Mouse (Mus musculus) neural tube, embryonic 12.5 days (tissue): ENCODE results near the gene Mef2c. TPM values are rescaled to one million over a fixed set of nuclear protein-coding genes. Genes with fewer than 3 reads are reported as not detected.

Experiments
- ATAC-seq: fragments of 200-750 bp; cut with Nextera tagmentation; 2 replicates; pipeline ENCODE4 v1.8.0; 2017; ENCODE audit warnings: low read depth, mild to moderate bottlenecking, moderate TSS enrichment, moderate library complexity; ENCODE audit not compliant: low FRiP score
- H3K27ac ChIP-seq: fragments of 300-500 bp; sonication (generic); 2 replicates; pipeline ENCODE4 v1.5.1; 2016
- H3K27me3 ChIP-seq: fragments of 300-500 bp; sonication (generic); replicated peaks from 2 replicates; pipeline ENCODE4 v1.6.1; 2016; ENCODE audit warnings: mild to moderate bottlenecking
- H3K36me3 ChIP-seq: fragments of 300-500 bp; sonication (generic); 2 replicates; pipeline ENCODE4 v1.6.1; 2016; ENCODE audit warnings: mild to moderate bottlenecking
- H3K4me1 ChIP-seq: fragments of 300-500 bp; sonication (generic); 2 replicates; pipeline ENCODE4 v1.6.1; 2016
- H3K4me2 ChIP-seq: fragments of 300-500 bp; sonication (generic); replicated peaks from 2 replicates; pipeline ENCODE4 v1.6.1; 2016; ENCODE audit warnings: mild to moderate bottlenecking
- H3K4me3 ChIP-seq: fragments of 300-500 bp; sonication (generic); 2 replicates; pipeline ENCODE4 v1.5.1; 2016
- H3K9ac ChIP-seq: fragments of 300-500 bp; sonication (generic); 2 replicates; pipeline ENCODE4 v1.6.1; 2016; ENCODE audit warnings: mild to moderate bottlenecking
- H3K9me3 ChIP-seq: fragments of 300-500 bp; sonication (generic); 2 replicates; pipeline ENCODE4 v1.6.1; 2016; ENCODE audit warnings: mild to moderate bottlenecking
- WGBS: fragments of 180-500 bp; shearing (Covaris S2); methylation state at CpG from one replicate; pipeline ENCODE4 v1.1.7; 2016; 5-methylcytosine and 5-hydroxymethylcytosine counted together
- polyA plus RNA-seq: library from polyadenylated mRNA; unstranded; fragments of >200 nt; fragmentation: Nextera tagmentation; extraction: Ambion mirVana; gene quantifications from 2 replicates; pipeline ENCODE4 v1.2.1, GENCODE M21; 2016

The Mef2c gene
- polyA plus RNA-seq = 32.8 and 36.4 TPM in 2 replicates

DNA sequence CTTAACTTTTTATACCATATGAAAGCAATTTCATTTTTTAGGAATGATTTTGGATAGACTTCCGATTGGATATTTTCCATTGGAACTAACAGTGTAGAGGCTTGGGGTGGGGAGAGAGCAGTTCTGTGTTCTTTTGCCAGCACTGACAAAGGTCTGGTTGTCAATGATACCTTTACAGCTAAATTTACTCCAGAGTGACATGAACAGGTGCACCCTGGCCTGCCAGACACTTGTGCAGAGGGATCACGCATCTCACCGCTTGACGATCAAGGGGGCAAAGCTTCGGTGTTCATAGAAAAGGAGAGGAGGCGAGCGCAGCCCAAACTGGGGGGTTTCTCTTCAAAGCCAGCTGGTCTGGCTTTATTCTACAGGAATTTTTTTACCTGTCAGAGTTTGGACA, at the start of gene Mef2c:
Gene Mef2c (plus strand): TSS at position 116 of the 400 bp plus-strand sequence.
- WGBS = 90% methylated on average over 7 of the region's 7 CpGs
- no peak within 1 kb of the TSS for H3K9ac ChIP-seq
- H3K27ac ChIP-seq = no peak within 1 kb of the TSS
- no peak within 1 kb of the TSS for H3K4me2 ChIP-seq
- H3K4me3 ChIP-seq = no peak within 1 kb of the TSS
- H3K9me3 ChIP-seq = no peaks in the 10 kb centered on the region
- no peaks in the 10 kb centered on the region for H3K27me3 ChIP-seq
- no peak for ATAC-seq
- H3K4me1 ChIP-seq = no peaks in the 10 kb centered on the region
- H3K36me3 ChIP-seq = no peaks in the 10 kb centered on the region

- peak; percentile 37; the same call in 1 of the 2 replicates for ATAC-seq
- Histone ChIP-seq H3K36me3 (no peaks in the 10 kb centered on the region), H3K9me3 (no peaks in the 10 kb centered on the region), H3K4me3 (no peak overlapping the region), H3K9ac (no peak overlapping the region), H3K27ac (no peak overlapping the region), H3K27me3 (no peaks in the 10 kb centered on the region), H3K4me2 (no peak overlapping the region), H3K4me1 (no peaks in the 10 kb centered on the region)
Observed at GRCm38 (mm10) chr13:83458729-83459128, 45.1 kb upstream of the Mef2c start.

DNA sequence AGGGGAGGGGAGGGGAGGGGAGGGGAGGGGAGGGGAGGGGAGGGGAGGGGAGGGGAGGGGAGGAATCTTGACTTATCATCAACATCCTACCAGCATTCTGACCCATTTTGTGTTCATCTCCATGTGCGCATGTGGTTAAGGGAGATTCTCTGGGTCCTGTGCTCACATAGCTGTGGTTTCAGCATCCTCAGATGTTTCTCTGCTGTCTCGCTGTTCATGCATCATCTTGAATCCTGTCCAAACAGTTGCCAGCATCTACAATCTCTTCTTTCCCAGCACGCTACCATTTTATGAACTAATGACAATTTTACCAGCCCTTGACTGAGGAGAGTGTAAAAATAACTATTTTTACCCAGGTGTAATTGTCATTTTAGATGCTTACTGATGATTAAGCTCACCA, 44.2 kb upstream of the Mef2c start:
- no peak for ATAC-seq
- Histone ChIP-seq H3K27ac (no peak overlapping the region), H3K9me3 (no peaks in the 10 kb centered on the region), H3K9ac (no peak overlapping the region), H3K4me1 (no peaks in the 10 kb centered on the region), H3K36me3 (no peaks in the 10 kb centered on the region), H3K4me2 (no peak overlapping the region), H3K4me3 (no peak overlapping the region), H3K27me3 (no peaks in the 10 kb centered on the region)
- WGBS = 96% methylated on average over 3 of the region's 3 CpGs

GRCm38 (mm10) chr13:83460620-83461019, 43.2 kb upstream of the Mef2c start:
- WGBS = 83% methylated on average over 1 of the region's 1 CpGs
- Histone ChIP-seq H3K27me3 (no peaks in the 10 kb centered on the region), H3K9ac (no peak overlapping the region), H3K4me1 (no peaks in the 10 kb centered on the region), H3K4me2 (no peak overlapping the region), H3K36me3 (no peaks in the 10 kb centered on the region), H3K27ac (no peak overlapping the region), H3K4me3 (no peak overlapping the region), H3K9me3 (no peaks in the 10 kb centered on the region)
- ATAC-seq = no peak

GRCm38 (mm10) chr13:83461556-83461955, 42.3 kb upstream of the Mef2c start:
- Histone ChIP-seq H3K27ac (no peak overlapping the region), H3K9ac (no peak overlapping the region), H3K4me3 (no peak overlapping the region), H3K27me3 (no peaks in the 10 kb centered on the region), H3K36me3 (no peaks in the 10 kb centered on the region), H3K9me3 (no peaks in the 10 kb centered on the region), H3K4me2 (no peak overlapping the region), H3K4me1 (no peaks in the 10 kb centered on the region)
- ATAC-seq = no peak
- WGBS = 90% methylated on average over 2 of the region's 2 CpGs

DNA sequence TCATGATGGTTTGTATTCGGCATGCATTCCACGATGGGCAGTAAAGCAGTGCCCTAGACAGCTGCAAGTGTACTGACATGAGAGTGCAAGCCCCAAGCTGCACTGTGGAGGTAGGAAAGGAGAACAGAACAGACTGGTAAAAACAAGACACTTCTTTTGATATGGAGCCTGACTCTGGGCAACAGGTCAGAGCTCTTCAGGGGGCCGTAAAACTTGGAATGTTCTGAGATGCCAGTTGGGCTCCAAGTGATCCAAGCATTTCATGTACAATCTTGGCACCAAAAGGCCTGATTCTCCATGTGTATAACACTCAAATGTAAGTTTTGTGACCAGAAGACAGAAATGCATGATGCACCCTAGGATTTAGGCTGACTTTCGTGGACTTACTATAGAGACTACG, 37.1 kb upstream of the Mef2c start:
- no peak overlapping the region for H3K27ac ChIP-seq

GRCm38 (mm10) chr13:83468794-83469193, 35.0 kb upstream of the Mef2c start:
- Histone ChIP-seq H3K36me3 (no peaks in the 10 kb centered on the region), H3K27me3 (no peaks in the 10 kb centered on the region), H3K4me2 (no peak overlapping the region), H3K9ac (no peak overlapping the region), H3K4me3 (no peak overlapping the region), H3K4me1 (no peaks in the 10 kb centered on the region), H3K27ac (no peak overlapping the region), H3K9me3 (no peaks in the 10 kb centered on the region)
- 93% methylated on average over 3 of the region's 3 CpGs for WGBS
- ATAC-seq = no peak

More for the DNA sequence above, 37.1 kb upstream of the Mef2c start:
- no peak overlapping the region for H3K4me2 ChIP-seq
- H3K4me1 ChIP-seq = no peaks in the 10 kb centered on the region
- no peaks in the 10 kb centered on the region for H3K36me3 ChIP-seq
- WGBS = 90% methylated on average over 5 of the region's 5 CpGs
- no peak overlapping the region for H3K4me3 ChIP-seq
- no peaks in the 10 kb centered on the region for H3K27me3 ChIP-seq
- H3K9ac ChIP-seq = no peak overlapping the region
- no peak for ATAC-seq
- H3K9me3 ChIP-seq = no peaks in the 10 kb centered on the region

GRCm38 (mm10) chr13:83473755-83474154, 30.1 kb upstream of the Mef2c start:
- Histone ChIP-seq H3K4me3 (no peak overlapping the region), H3K27me3 (no peaks in the 10 kb centered on the region), H3K4me1 (no peaks in the 10 kb centered on the region), H3K36me3 (no peaks in the 10 kb centered on the region), H3K4me2 (no peak overlapping the region), H3K27ac (no peak overlapping the region), H3K9me3 (no peaks in the 10 kb centered on the region), H3K9ac (no peak overlapping the region)
- ATAC-seq = no peak
- 85% methylated on average over 2 of the region's 2 CpGs for WGBS

DNA sequence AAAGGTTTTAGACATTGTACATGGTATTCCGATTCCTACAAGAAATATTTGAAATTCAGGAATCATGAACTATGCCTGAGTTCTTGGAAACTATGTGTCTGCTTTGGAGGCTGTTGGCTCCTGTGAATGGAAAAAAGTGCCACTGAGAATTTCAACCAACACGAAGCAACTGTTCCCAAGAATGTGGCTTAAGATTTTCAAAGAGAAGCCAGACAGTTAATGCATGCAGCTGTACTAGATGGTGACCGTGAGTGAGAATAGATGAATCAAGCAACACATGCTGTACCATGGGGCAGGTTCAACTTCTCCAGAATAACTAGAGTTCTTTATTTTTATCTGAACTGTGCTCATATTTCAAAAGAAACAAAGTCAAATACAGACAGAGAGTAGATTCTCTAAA, 23.4 kb upstream of the Mef2c start:
- ATAC-seq = no peak
- 84% methylated on average over 3 of the region's 3 CpGs for WGBS
- no peaks in the 10 kb centered on the region for H3K27me3 ChIP-seq

GRCm38 (mm10) chr13:83481310-83481709, 22.5 kb upstream of the Mef2c start:
- no peak overlapping the region for H3K9ac ChIP-seq
- H3K27ac ChIP-seq = no peak overlapping the region
- H3K27me3 ChIP-seq = no peaks in the 10 kb centered on the region
- no peak overlapping the region for H3K4me3 ChIP-seq
- no peak overlapping the region for H3K4me2 ChIP-seq
- no peaks in the 10 kb centered on the region for H3K9me3 ChIP-seq
- 87% methylated on average over 7 of the region's 7 CpGs for WGBS
- no peaks in the 10 kb centered on the region for H3K36me3 ChIP-seq
- H3K4me1 ChIP-seq = no peaks in the 10 kb centered on the region
- ATAC-seq = no peak

More for the DNA sequence above, 23.4 kb upstream of the Mef2c start:
- Histone ChIP-seq H3K4me3 (no peak overlapping the region), H3K4me2 (no peak overlapping the region), H3K36me3 (no peaks in the 10 kb centered on the region), H3K9me3 (no peaks in the 10 kb centered on the region), H3K27ac (no peak overlapping the region), H3K4me1 (no peaks in the 10 kb centered on the region), H3K9ac (no peak overlapping the region)

GRCm38 (mm10) chr13:83482087-83482486, 21.7 kb upstream of the Mef2c start:
- no peak overlapping the region for H3K27ac ChIP-seq
- ATAC-seq = no peak
- H3K36me3 ChIP-seq = no peaks in the 10 kb centered on the region
- H3K4me3 ChIP-seq = no peak overlapping the region
- no peaks in the 10 kb centered on the region for H3K27me3 ChIP-seq
- no peaks in the 10 kb centered on the region for H3K4me1 ChIP-seq
- 79% methylated on average over 5 of the region's 5 CpGs for WGBS
- no peak overlapping the region for H3K9ac ChIP-seq
- no peak overlapping the region for H3K4me2 ChIP-seq
- H3K9me3 ChIP-seq = no peaks in the 10 kb centered on the region

- H3K9ac ChIP-seq = no peak overlapping the region
- H3K9me3 ChIP-seq = no peaks in the 10 kb centered on the region
- H3K36me3 ChIP-seq = no peaks in the 10 kb centered on the region
- 88% methylated on average over 4 of the region's 4 CpGs for WGBS
- no peak overlapping the region for H3K27ac ChIP-seq
- no peaks in the 10 kb centered on the region for H3K27me3 ChIP-seq
- no peak overlapping the region for H3K4me3 ChIP-seq
- H3K4me2 ChIP-seq = no peak overlapping the region
- no peaks in the 10 kb centered on the region for H3K4me1 ChIP-seq
- ATAC-seq = no peak
Observed at GRCm38 (mm10) chr13:83484215-83484614, 19.6 kb upstream of the Mef2c start.

DNA sequence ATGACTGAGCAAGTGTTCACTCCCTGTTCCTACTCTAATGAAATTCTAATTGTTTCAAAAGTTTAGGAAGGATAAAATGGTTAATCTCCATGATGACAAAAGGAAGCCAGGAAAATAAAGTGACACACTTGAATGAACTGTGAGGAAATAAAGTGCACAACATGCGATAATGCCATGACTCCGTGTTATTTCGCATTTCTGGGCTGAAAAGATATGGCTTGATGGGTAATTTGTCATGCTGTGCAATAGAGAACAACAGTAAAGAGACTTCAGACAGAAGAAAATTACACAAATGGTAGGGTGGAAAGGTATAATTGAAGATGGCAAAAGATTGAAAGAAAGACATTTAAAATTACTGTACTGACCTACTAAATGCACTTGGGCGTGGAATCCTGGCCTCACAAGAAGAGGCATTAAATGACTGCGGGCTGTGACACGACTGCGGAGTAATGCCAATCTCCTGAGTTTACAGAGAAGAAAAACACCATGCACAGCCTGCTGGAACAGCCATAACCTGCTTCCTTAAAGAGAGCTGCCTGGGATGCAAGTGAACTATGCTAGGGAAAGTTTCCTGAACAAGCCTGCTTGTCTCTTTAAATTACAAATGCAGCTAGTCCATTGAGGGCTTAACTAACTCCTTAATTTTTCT, 19.0 kb upstream of the Mef2c start:
- WGBS = 78% methylated on average over 7 of the region's 7 CpGs
- no peaks in the 10 kb centered on the region for H3K36me3 ChIP-seq
- no peak overlapping the region for H3K9ac ChIP-seq
- no peak overlapping the region for H3K4me3 ChIP-seq
- H3K4me1 ChIP-seq = no peaks in the 10 kb centered on the region
- no peaks in the 10 kb centered on the region for H3K27me3 ChIP-seq
- no peak for ATAC-seq
- no peak overlapping the region for H3K27ac ChIP-seq
- no peaks in the 10 kb centered on the region for H3K9me3 ChIP-seq
- no peak overlapping the region for H3K4me2 ChIP-seq
